Mouse (Mus musculus) brown adipose tissue, adult 24 weeks (tissue): ENCODE data around the gene Rap2b. TPM values are rescaled to one million over a fixed set of nuclear protein-coding genes. Genes with fewer than 3 reads are reported as not detected.
A peak's percentile ranks its signal among the peaks of the same experiment; 100 is the strongest.

Experiments used
- H3K27ac ChIP-seq: fragments of 200-500 bp; replicated peaks from 2 replicates; pipeline ENCODE4 v1.5.1; 2012; ENCODE audit warnings: low read depth, mild to moderate bottlenecking, low read length
- H3K4me1 ChIP-seq: fragments of 200-500 bp; 2 replicates; pipeline ENCODE4 v1.6.1; 2012; ENCODE audit warnings: low read length, mixed read lengths; ENCODE audit not compliant: control insufficient read depth, insufficient read depth, insufficient read length
- H3K4me3 ChIP-seq: fragments of 200-500 bp; 2 replicates; pipeline ENCODE4 v1.5.1; 2012; ENCODE audit warnings: low read depth, mild to moderate bottlenecking, low read length, moderate library complexity; ENCODE audit not compliant: insufficient read depth
- polyA plus RNA-seq: library from polyadenylated mRNA; stranded (reverse); fragments of >200 nt; gene quantifications from 2 replicates; pipeline ENCODE4 v1.2.4, GENCODE M21; 2012; ENCODE audit not compliant: missing spikeins, insufficient read depth, insufficient read length

The Rap2b gene
- polyA plus RNA-seq, 1 experiment, result 3.2 TPM

DNA sequence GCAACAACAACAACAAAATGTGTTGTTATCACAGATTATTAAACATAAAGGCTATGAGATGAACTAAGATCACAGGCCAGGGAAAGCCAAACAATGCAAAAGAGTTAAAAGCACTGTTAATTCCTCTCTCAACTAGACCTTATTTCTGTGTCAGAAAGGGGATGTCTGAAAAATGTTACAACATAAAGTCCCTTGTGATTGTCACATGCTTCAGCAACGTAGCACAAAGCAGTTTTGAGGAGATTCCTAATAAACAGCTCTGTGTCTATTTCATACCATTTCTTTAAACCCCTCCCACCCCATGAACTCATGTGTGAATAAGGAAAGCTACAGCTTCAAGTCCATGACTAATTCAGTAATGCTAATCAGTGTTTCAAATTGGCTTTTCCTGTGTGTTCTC, 54.4 kb downstream of the Rap2b start:
- H3K4me1 ChIP-seq, result no peaks in the 10 kb centered on the region
- no peak overlapping the region for H3K4me3 ChIP-seq
- H3K27ac ChIP-seq, result peak overlapping the region; percentile 64

Other genes starting within 250 kb of the Rap2b start
- not detected in 2 replicates for gene B430305J03Rik, start 4.3 kb downstream of the Rap2b start, polyA plus RNA-seq